Mouse (Mus musculus) left cerebral cortex, adult 2 months (tissue): Measurements from ENCODE around the gene Wdr5b. TPM values are rescaled to one million over a fixed set of nuclear protein-coding genes. Genes with fewer than 3 reads are reported as not detected.

Source experiments
- DNase-seq, 2 experiments: peaks; one replicate each; pipeline ENCODE4 v3.0.0; 2021 to 2022; ENCODE audit warnings: low spot score in 2 of 2, mixed read lengths in 1 of 2; ENCODE audit errors: extremely low spot score in 1 of 2
- H3K27ac ChIP-seq: fragments of 200-600 bp; 2 replicates; pipeline ENCODE4 v1.8.1; 2022
- H3K4me3 ChIP-seq: fragments of 200-600 bp; 2 replicates; pipeline ENCODE4 v1.8.1; 2022
- CTCF ChIP-seq: fragments of 200-600 bp; IDR thresholded peaks from 2 replicates; pipeline ENCODE4 v1.8.1; 2022; ENCODE audit warnings: antibody characterized with exemption, mild to moderate bottlenecking, moderate library complexity
- intact Hi-C: fragments of 180-260 bp; cut with DNase I; formaldehyde crosslinking; loops from one replicate; pipeline ENCODE4 v1.15.1; 2025
- total RNA-seq, 2 experiments: library from RNA; stranded (reverse); gene quantifications; 2 replicates each; pipeline ENCODE4 v1.2.3; 2021

The Wdr5b gene
- total RNA-seq, 2 experiments from 2014 or later, result 4.4 to 4.7 TPM

DNA sequence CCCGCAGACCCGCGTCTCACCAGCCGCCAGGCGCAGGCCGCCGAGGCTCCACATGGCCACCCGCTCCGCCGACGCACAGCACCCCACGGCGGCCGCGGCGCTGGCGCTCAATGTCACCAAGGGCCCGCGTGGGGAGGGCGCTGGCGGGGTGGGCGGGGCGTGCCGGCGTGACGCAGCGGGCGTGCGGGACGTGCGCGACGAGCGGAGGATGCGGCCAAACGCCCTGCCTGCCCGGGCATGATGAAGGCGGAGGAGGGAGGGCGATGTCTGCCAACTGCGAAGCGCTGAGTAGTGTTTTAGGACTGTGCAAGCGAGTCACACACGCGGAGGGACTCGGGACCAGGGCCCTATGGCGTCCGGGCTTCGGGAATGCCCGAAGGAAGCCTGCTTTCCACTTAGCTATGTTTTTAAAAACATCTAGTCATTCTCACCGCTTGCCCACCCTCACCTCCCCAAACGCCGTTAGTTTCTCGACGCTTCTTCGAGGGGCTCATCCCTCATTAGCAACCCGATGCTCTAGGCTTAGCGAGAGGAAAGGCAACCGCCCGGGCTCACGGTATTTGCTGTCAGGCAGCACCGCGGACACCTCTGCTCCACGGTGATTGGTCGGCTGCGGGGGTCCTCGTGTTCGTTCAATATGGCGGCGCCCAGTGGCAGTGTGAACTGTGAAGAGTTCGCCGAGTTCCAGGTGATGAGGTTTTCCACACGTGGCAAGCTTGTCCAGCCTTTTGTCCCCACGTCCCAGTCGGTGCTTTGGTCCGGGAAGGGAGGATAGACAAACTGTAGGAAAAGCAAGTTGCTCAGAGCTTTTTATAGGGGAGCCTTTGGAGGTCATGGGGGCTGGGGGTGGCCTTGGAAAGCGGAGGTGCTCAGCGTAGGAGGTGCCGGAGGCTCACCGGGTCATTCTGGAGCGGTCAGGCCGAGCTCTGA, 30.7 kb downstream of the Wdr5b start, which contains the start of the genes Fam162a and Ccdc58:
Gene Fam162a (minus strand): TSS at position 145 of the 930 bp plus-strand sequence.
Gene Ccdc58 (plus strand): TSS at position 236 of the 930 bp plus-strand sequence.
- intact Hi-C loops, result loop anchor here (2.0 to 5.0 kb wide), 3 partner anchors 29 to 756 kb away; partner anchors contain the start of gene Iqcb1
- peak within 1 kb of the TSS; percentile 61 for H3K4me3 ChIP-seq
- DNase-seq, result peak; percentile 92 to 93
- no peak; the same call in 1 of the 2 replicates for TF ChIP-seq CTCF
- peak within 1 kb of the TSS; percentile 100 for H3K27ac ChIP-seq

DNA sequence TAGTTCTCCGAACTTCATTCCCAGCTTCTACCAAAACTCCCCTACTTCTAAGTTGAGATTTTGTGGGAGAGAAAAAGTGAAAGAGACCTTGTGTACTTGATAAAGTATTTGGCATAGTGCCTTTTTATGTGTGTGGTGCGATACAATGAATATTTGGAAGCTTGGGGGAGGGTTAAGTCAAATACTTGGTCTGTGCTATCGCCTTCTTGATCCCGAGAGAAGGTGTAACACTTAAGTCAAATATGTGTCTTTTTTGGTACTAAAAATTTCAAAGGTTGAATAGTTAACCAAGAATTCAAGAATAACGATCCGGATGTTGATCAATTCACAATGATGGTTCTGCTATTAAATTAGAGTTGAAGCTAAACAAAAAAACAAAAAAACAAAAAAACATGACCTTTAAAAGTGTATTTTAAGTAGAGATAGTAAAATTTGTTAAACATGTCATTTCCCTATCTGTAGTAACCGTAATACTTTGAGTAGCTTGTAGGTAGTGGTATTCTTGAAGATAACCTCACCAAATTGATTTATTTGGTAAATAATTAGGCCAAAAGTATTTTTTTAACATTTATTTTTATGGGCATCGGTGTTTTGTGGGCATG, 31.5 kb downstream of the Wdr5b start:
- intact Hi-C loops, result loop anchor here (5.0 kb wide), 1 partner anchor 755 kb away; the partner anchor contains the start of gene Iqcb1
- no peak for DNase-seq
- no peak for TF ChIP-seq CTCF
- peak overlapping the region; percentile 61 for H3K4me3 ChIP-seq
- H3K27ac ChIP-seq, result peak overlapping the region; percentile 100

DNA sequence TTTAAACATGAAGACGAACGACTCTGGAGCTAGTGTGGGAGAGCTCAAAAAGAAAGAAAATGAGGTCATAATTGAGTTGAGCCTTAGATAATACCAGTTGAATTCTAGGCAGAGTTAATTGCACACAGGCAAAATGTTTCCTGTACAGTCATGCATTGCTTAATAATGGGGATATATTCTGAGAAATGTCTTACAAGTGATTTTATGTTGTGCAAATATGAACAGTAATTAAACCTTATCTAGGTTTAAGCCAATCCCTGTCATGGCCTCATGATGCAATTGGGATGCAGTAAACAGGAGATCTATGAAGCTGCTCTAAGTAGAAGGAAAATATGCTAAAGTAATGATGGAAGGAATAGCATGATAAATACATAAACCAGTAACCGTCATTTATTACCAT, 33.8 kb downstream of the Wdr5b start:
- Histone ChIP-seq H3K27ac (no peak overlapping the region), H3K4me3 (no peak overlapping the region)
- no peak for DNase-seq
- no peak for TF ChIP-seq CTCF
- intact Hi-C loops, result loop anchor here (5.0 kb wide), 1 partner anchor 753 kb away; the partner anchor contains the start of gene Iqcb1

DNA sequence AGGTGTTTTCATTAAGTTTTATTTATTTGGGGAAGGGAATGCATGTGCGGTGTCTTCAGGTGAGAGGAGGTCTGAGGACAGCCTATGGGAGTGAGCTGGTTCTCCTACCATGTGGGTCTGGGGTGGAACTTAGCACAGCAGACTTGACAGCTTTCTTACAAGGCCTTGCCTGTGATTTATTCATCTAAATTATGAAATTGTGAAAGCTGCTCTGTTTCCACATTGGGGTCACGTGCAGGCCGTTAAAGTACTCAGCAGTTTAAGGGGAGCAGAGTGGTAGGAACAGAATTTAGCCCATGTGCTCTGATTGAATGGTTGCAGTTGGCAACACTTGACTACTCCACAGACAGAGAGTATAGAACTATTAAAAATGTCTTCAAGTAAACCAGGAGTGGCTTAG, 38.9 kb downstream of the Wdr5b start:
- intact Hi-C loops, result no loop called here
- no peak overlapping the region for H3K4me3 ChIP-seq
- no peak overlapping the region for H3K27ac ChIP-seq
- DNase-seq, result no peak
- no peak for TF ChIP-seq CTCF

DNA sequence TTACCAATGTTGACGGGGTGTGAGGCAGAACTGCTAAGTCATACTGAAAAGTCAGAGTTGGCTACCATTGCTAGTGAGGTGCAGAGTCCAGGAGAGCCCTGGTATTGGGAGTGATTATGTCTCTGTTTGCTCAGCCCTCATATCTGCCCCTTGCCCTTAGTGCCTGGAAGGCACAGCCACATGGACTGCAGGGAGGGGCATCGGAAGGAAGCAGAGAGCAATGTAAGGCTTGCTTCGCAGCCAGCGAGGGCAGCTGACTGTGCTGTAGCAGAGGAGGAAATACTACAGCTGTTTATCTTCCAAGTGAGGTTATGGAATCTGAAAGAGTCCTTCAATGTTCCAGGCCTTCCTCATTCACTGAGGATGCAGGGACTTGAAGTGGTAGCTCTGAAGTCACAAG, 46.9 kb downstream of the Wdr5b start:
- TF ChIP-seq CTCF, result no peak
- Histone ChIP-seq H3K4me3 (no peak overlapping the region), H3K27ac (no peak overlapping the region)
- intact Hi-C loops, result no loop called here
- no peak for DNase-seq

DNA sequence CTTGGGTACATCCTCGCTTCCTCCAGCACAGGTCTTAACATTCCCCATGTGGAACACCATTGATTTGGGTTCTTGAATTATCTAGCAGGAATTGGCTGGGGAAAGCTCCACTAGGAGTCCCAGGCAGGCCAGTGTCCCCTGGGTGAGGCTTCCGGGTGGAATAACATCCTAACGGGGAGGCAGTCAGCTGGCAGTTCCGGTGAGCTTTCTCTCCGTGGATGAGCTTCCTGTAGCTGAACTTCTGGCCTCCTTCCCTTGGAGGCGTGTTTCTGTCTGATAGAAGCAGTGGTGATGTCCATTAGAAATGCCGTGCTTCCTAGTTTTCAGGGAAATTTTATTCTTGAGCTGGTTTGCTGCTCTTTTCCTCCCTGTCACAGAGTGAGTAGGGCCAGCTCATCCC, 48.1 kb downstream of the Wdr5b start:
- Histone ChIP-seq H3K27ac (no peak overlapping the region), H3K4me3 (no peak overlapping the region)
- DNase-seq, result no peak
- TF ChIP-seq CTCF, result no peak
- intact Hi-C loops, result no loop called here

DNA sequence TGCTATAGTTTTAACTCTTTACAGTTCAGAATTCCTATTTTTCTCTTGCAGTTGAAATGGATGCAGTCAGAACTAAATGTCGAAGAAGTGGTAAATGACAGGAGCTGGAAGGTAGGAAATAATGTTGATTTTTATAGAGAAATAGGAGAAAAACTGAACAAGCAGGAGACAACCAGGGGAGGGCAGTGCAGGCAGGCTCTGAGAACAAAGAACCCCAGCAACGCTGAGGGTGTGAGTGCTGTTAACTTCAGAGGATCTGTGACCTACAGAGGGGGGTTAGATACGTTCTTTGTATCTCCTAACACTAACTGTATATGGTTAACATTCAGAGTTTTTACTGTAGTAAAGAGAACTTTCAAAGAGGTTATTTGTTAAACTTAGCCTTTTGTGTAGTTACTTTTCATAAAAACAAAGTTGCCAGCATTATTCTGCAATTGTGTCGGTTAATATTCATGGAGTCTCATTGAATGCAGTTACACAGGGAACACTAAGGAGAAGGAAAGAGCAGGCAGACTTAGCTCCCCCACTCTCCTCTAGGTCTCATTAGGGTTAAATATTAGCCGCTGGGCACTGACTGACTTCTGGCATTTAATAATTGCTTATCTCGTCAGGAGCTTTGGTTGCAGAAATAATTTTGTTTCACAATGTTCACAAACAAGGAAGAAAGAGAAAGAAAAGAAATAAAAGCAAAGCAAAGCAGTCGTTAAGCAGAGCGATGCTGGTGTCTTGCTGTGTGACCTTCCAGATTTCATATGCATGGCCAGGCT, 49.0 kb downstream of the Wdr5b start:
- intact Hi-C loops, result loop anchor here (5.0 kb wide), 1 partner anchor 532 kb away; no protein-coding TSS in a partner anchor
- Histone ChIP-seq H3K4me3 (no peak overlapping the region), H3K27ac (no peak overlapping the region)
- peak; percentile 30; the same call in 1 of the 2 replicates for TF ChIP-seq CTCF
- no peak for DNase-seq

DNA sequence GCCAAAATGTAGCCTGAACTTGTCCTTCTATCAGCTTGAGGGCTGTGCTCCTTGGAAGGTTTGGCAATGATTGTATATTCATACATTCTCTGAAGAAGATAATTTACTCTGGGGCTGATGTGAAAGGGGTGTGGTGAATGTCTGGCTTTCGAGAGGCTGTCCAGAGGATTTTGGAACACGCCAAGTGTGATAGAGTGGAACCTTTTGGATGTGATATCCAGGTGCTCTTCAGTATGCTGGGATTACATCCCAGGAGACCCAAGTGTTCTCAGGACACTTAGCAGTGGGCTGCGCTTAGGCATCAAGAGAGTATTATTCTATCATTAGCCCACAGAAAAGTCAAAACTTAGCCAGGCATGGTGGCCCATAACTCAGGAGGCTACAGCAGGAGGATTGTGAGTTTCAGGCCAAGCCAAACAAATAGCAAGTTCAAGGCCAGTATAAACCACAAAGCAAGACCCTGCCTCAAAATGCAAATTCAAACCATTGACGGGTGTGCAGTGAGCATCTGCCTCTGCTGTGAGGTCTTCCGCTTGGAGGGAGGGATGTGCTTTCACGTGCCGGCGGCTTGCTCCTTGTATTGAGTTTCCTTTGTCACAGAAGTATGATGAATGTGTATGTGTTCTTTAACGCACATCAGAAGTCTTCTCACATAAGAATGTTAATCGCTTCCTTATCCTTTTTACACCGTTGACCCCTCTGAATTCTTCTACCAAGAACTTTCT, 50.0 kb downstream of the Wdr5b start:
- intact Hi-C loops, result loop anchor here (5.0 kb wide), 1 partner anchor 531 kb away; no protein-coding TSS in a partner anchor
- TF ChIP-seq CTCF, result no peak
- Histone ChIP-seq H3K4me3 (no peak overlapping the region), H3K27ac (no peak overlapping the region)
- DNase-seq, result no peak

Other genes starting within 250 kb of the Wdr5b start
- gene Parp14, start 169.6 kb upstream of the Wdr5b start, total RNA-seq, result 1 to 10 TPM; 1.1 to 1.4 TPM
- 1 to 10 TPM; 2.3 to 3.9 TPM for gene Parp9, start 102.7 kb upstream of the Wdr5b start, total RNA-seq
- 1 to 10 TPM; 3.5 to 3.6 TPM for gene Dtx3l, start 102.0 kb upstream of the Wdr5b start, total RNA-seq
- 100 to 1,000 TPM; 132 to 157 TPM for gene Kpna1, start 62.4 kb upstream of the Wdr5b start, total RNA-seq
- 10 to 100 TPM; 60.6 to 62.3 TPM for gene Fam162a, start 30.4 kb downstream of the Wdr5b start, total RNA-seq
- gene Ccdc58, start 30.5 kb downstream of the Wdr5b start, total RNA-seq, result 10 to 100 TPM; 14.3 to 19.4 TPM
- gene Csta1, start 90.1 kb downstream of the Wdr5b start, total RNA-seq, result not detected
- not detected for gene Stfa2l1, start 115.6 kb downstream of the Wdr5b start, total RNA-seq
- under 1 TPM in 1 of 2 experiments, not detected in 1; 0.19 TPM for gene Gm5483, start 143.0 kb downstream of the Wdr5b start, total RNA-seq
- gene Gm5416, start 169.2 kb downstream of the Wdr5b start, total RNA-seq, result not detected
- gene 2010005H15Rik, start 180.3 kb downstream of the Wdr5b start, total RNA-seq, result not detected
- not detected for gene Stfa1, start 235.8 kb downstream of the Wdr5b start, total RNA-seq